Mouse (Mus musculus): ENCODE data around the gene Tubb1.

DNA sequence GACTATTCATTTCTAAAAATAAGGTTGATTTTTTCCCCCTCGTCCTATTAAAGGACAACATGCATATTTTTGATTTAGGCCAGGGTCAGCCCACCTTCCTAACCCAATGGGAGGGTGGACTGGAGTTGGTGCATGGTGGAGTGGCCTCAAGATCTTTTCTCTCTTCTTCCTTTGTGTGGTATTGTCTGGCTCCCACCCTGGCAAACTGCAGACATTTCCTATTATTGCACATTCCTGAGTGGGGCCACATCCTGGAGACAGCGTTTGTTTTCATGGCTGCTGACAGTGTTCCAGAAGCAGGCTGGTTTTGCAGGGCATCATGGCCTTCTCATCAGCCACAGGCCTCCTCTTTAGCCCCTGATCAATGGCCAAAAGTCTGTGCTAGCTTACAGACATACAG, 7.4 kb upstream of the Tubb1 start:
- TF ChIP-seq CTCF (IDR thresholded peaks at IDR 0.05; ENCODE audit: insufficient read depth, low read depth, low read length): no peak
- TF ChIP-seq POLR2A (IDR thresholded peaks at IDR 0.05; ENCODE audit: insufficient read depth, low read depth, low read length): no peak
